Mouse (Mus musculus) neutrophil, adult 83 days (primary cell): ENCODE measurements around the gene Clic5. TPM values are rescaled to one million over a fixed set of nuclear protein-coding genes. Genes with fewer than 3 reads are reported as not detected.

Source experiments
- total RNA-seq, 2 experiments: library from RNA; stranded (reverse); gene quantifications; one replicate each; pipeline ENCODE4 v1.2.4; 2023

Gene Clic5
- total RNA-seq: under 1 TPM; 0.09 to 0.18 TPM

DNA sequence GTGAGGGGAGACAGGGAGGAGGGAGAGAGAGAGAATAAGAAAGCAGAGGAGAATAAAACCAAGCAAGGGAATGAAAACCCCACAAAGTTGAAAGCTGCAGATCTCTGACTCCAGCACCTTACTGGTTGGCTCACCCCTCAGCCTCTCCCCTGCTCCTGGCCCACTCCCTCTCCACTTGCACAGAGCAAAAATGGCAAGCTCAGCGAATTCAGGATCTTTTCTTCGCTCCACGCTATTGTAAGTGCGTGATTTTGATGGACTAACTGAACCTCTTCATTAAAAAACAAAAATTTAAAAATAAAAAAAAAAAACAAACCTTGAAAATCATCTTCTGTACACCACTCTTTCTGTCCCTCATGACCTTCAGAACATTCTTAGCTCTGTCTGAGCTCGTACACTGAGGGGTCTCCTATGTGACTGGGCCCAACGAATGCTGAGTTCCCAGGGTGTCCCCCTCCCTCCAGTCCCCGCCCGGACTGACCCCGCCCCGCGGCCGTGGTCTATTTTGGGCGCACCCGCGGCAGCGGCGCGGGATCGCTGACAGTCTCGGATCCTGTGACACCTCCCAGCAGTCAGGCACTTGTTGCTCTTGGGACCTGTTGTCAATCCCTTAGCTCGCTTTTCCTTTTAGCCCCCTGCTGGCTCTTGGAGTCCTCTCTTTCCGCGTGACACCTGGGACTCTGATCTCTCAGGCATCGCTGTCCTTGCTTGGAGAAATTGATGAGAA lies at the start of gene Clic5:
Gene Clic5 (plus strand): TSS at position 543 of the 727 bp plus-strand sequence.

Other genes starting within 250 kb of the Clic5 start
- gene Enpp5, start 109.8 kb upstream of the Clic5 start, total RNA-seq: 1 to 10 TPM; 6.7 to 8.1 TPM
- 1 to 10 TPM; 4.3 to 5.6 TPM for gene Enpp4, start 82.8 kb upstream of the Clic5 start, total RNA-seq